Mouse (Mus musculus) testis, adult 2 months (tissue): ENCODE data around the gene Isg20l2. TPM values are rescaled to one million over a fixed set of nuclear protein-coding genes. Genes with fewer than 3 reads are reported as not detected.

Experiments
- H3K27ac ChIP-seq: fragments of 200-500 bp; 2 replicates; pipeline ENCODE4 v1.5.1; 2012; ENCODE audit warnings: low read depth, low read length; ENCODE audit not compliant: control insufficient read depth, insufficient read depth
- H3K27me3 ChIP-seq: fragments of 200-500 bp; 2 replicates; pipeline ENCODE4 v1.6.1; 2012; ENCODE audit warnings: mild to moderate bottlenecking, low read length, moderate library complexity; ENCODE audit not compliant: control insufficient read depth, insufficient read depth
- H3K36me3 ChIP-seq: fragments of 200-500 bp; 2 replicates; pipeline ENCODE4 v1.6.1; 2012; ENCODE audit warnings: mild to moderate bottlenecking, low read length; ENCODE audit not compliant: control insufficient read depth, insufficient read depth
- H3K4me1 ChIP-seq: fragments of 200-500 bp; 2 replicates; pipeline ENCODE4 v1.6.1; 2012; ENCODE audit warnings: low read length; ENCODE audit not compliant: control insufficient read depth, insufficient read depth
- H3K4me3 ChIP-seq: fragments of 200-500 bp; 2 replicates; pipeline ENCODE4 v1.5.1; 2012; ENCODE audit warnings: low read depth, mild to moderate bottlenecking, low read length, moderate library complexity, mixed read lengths; ENCODE audit not compliant: control insufficient read depth
- CTCF ChIP-seq: fragments of 200-500 bp; IDR thresholded peaks from 2 replicates; pipeline ENCODE4 v1.5.1; 2012; ENCODE audit warnings: low read depth, mild to moderate bottlenecking, inconsistent platforms, low read length, moderate library complexity; ENCODE audit not compliant: control insufficient read depth, insufficient read depth, insufficient replicate concordance
- POLR2A ChIP-seq: fragments of 200-500 bp; IDR thresholded peaks from 2 replicates; pipeline ENCODE4 v1.6.1; 2012; ENCODE audit warnings: low read depth, mild to moderate bottlenecking, inconsistent platforms, low read length, moderate library complexity; ENCODE audit not compliant: control insufficient read depth
- polyA plus RNA-seq: library from polyadenylated mRNA; depleted of rRNA; stranded (reverse); fragments of >200 nt; gene quantifications from 2 replicates; pipeline ENCODE4 v1.2.3, GENCODE M21; 2012

Gene Isg20l2
- polyA plus RNA-seq, 1 experiment = 60.6 TPM

GRCm38 (mm10) chr3:87948378-87949265 is 18.5 kb downstream of the Isg20l2 start, which contains the start of gene Crabp2:
TSS of gene Crabp2 (plus strand) at chr3:87948666.
- Histone ChIP-seq H3K27me3 (no peaks in the 10 kb centered on the region; the same call in none of the 2 replicates), H3K27ac (no peak within 1 kb of the TSS), H3K4me1 (peaks cover 40% of the 10 kb centered on the region), H3K36me3 (no peaks in the 10 kb centered on the region), H3K4me3 (peak within 1 kb of the TSS; percentile 36)
- TF ChIP-seq POLR2A (no peak), CTCF (no peak)

GRCm38 (mm10) chr3:87949266-87949954 is 19.3 kb downstream of the Isg20l2 start:
- Histone ChIP-seq H3K27ac (no peak overlapping the region), H3K4me1 (peaks cover 40% of the 10 kb centered on the region), H3K36me3 (no peaks in the 10 kb centered on the region), H3K4me3 (no peak overlapping the region), H3K27me3 (no peaks in the 10 kb centered on the region; the same call in none of the 2 replicates)
- no peak for TF ChIP-seq CTCF
- no peak for TF ChIP-seq POLR2A

GRCm38 (mm10) chr3:87949955-87950515 is 19.9 kb downstream of the Isg20l2 start:
- H3K27ac ChIP-seq = no peak overlapping the region
- no peaks in the 10 kb centered on the region; the same call in none of the 2 replicates for H3K27me3 ChIP-seq
- no peak overlapping the region for H3K4me3 ChIP-seq
- H3K4me1 ChIP-seq = peaks cover 40% of the 10 kb centered on the region
- no peaks in the 10 kb centered on the region for H3K36me3 ChIP-seq
- TF ChIP-seq POLR2A (no peak), CTCF (no peak)

GRCm38 (mm10) chr3:87951946-87952345 is 21.8 kb downstream of the Isg20l2 start:
- TF ChIP-seq POLR2A (no peak), CTCF (no peak)
- Histone ChIP-seq H3K4me1 (peaks cover 35% of the 10 kb centered on the region), H3K36me3 (no peaks in the 10 kb centered on the region), H3K27ac (no peak overlapping the region), H3K4me3 (peak overlapping the region; percentile 9; the same call in 1 of the 2 replicates), H3K27me3 (no peaks in the 10 kb centered on the region; the same call in none of the 2 replicates)

GRCm38 (mm10) chr3:87952440-87952839 is 22.3 kb downstream of the Isg20l2 start:
- no peak for TF ChIP-seq CTCF
- TF ChIP-seq POLR2A = no peak
- Histone ChIP-seq H3K4me3 (no peak overlapping the region; the same call in 1 of the 2 replicates), H3K27ac (no peak overlapping the region), H3K36me3 (no peaks in the 10 kb centered on the region), H3K4me1 (peaks cover 30% of the 10 kb centered on the region), H3K27me3 (no peaks in the 10 kb centered on the region; the same call in none of the 2 replicates)

- no peak overlapping the region for H3K27ac ChIP-seq
- no peak overlapping the region for H3K4me3 ChIP-seq
- TF ChIP-seq POLR2A (no peak), CTCF (no peak)
- H3K36me3 ChIP-seq = no peaks in the 10 kb centered on the region
- no peaks in the 10 kb centered on the region; the same call in 1 of the 2 replicates for H3K27me3 ChIP-seq
- H3K4me1 ChIP-seq = peaks cover 7% of the 10 kb centered on the region
Measured at GRCm38 (mm10) chr3:87958056-87958455, 27.9 kb downstream of the Isg20l2 start.
